Mouse (Mus musculus) CD8-positive naive resting alpha-beta T cell, adult 2 months (primary cell): ENCODE results near the gene Gm5773.
"Not testable (repeated sequence)": the region's sequence is repeated elsewhere in the genome, so short reads cannot be mapped to it uniquely, and the experiment has no call there.

ENCODE experiments used
- DNase-seq, 2 experiments: peaks; one replicate each; pipeline ENCODE4 v3.0.0; 2022; ENCODE audit warnings: low read depth in 2 of 2, low spot score in 2 of 2

Gm5773 gene

DNA sequence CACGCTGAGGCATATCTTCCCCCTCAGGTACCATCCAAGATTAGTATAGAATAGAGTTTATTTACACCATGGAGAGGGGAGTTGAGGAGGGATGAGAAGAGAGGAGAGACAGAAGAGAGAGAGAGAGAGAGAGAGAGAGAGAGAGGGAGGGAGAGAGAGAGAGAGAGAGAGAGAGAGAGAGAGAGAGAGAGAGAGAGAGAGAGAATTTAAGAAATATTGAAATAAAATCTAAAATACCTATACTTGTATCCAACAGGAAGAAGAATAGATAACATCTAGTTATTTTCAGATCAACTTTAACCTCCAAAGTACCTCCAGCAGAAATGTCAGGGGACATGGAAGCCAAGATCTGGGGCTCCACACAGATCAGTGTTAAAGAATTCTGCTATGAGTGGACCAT, at the start of gene Gm5773:
Gene Gm5773 (plus strand): TSS at position 301 of the 400 bp plus-strand sequence.
- DNase-seq: not testable (repeated sequence)

DNA sequence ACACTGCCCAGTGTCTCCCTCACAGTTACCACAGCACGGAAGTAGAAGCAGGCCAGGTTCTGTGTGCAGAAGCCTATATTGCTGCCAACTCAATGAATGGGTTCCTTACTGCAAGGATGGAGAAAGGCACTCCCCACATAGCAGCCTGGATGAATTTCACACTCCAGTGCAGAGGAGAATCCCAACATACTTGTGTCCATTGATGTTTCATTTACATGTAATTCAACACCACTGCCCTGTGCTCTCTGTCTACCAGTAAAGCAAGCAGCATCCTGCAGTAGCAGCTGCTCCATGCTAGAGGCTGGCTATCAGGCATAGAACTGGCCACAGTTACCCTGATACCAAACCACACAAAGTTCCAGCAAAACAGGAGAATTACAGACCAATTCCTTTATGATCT, 27.3 kb upstream of the Gm5773 start:
- not testable (repeated sequence) for DNase-seq

DNA sequence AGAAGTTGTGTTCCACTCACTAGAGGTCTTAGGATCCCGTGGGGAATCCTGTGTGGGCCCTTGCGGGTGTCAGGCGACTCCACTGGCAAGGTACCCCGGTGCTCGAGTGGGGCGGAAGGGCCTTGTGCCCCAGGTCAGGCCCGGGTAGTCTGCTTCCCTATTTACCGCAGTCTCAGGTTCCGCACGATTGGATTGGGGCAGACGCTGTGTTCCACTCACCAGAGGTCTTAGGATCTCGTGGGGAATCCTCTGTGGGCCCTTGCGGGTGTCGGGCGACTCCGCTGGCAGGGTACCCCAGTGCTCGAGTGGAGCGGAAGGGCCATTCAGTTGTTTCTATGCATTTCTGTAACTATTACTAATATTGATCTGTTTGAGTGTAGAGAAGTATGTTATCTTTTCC, 18.8 kb upstream of the Gm5773 start:
- not testable (repeated sequence) for DNase-seq

DNA sequence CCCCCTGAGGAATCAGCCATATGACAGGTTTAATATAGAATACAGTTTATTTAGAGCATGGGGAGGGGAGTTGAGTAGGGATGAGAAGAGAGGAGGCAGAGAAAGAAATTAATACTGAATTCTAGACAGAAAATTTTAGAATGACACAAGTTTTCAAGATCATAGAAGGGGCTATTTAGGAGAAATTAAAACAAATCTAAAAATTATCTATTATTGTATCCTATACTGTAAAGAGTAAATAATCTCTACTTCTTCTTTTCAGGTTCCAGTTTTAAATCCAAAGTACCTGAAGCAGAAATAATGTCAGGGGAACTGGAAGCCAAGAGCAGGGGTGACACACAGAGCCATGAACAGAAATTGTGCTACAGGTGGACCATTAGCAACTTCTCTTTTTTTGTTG, 23.3 kb downstream of the Gm5773 start, which contains the start of gene Tdpoz4:
Gene Tdpoz4 (plus strand): TSS at position 301 of the 400 bp plus-strand sequence.
- not testable (repeated sequence) for DNase-seq

DNA sequence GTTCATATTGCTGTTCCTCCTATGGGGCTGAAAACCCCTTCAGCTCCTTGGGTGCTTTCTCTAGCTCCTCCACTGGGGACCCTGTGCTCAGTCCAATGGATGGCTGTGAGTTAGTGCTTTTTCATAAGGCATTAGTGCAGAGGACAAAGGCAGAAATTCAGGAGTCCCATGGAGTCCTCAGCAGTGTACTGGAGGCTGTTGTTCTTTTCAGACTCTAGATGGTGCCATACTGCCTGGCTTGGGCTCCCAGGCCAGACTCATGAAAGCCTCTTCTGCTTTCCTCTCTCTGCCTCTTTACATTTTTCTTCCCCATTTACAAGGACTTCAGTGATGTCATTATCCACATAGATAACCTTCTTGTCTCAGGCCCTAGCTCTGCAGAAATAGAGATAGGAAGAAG, 40.5 kb downstream of the Gm5773 start:
- not testable (repeated sequence) for DNase-seq
